Mouse (Mus musculus): ENCODE measurements around the gene Nrbf2. TPM values are rescaled to one million over a fixed set of nuclear protein-coding genes. Genes with fewer than 3 reads are reported as not detected.

The Nrbf2 gene
- total RNA-seq, 2 experiments from 2014 or later, result 13.9 to 15.8 TPM

GRCm38 (mm10) chr10:67230439-67230838 lies 54.7 kb downstream of the Nrbf2 start:
- intact Hi-C loops (cut with DNase I), result no loop called here
- DNase-seq (ENCODE audit: extremely low spot score in 1 of 2, low spot score in 2 of 2), result no peak

- no peak for DNase-seq (ENCODE audit: extremely low spot score in 1 of 2, low spot score in 2 of 2)
- intact Hi-C loops (cut with DNase I), result loop anchor here (5.0 kb wide), 1 partner anchor 319 kb away; no protein-coding TSS in a partner anchor
Measured at GRCm38 (mm10) chr10:67226543-67226942, 58.6 kb downstream of the Nrbf2 start.

GRCm38 (mm10) chr10:67226109-67226508 lies 59.0 kb downstream of the Nrbf2 start:
- intact Hi-C loops (cut with DNase I), result loop anchor here (5.0 kb wide), 1 partner anchor 319 kb away; no protein-coding TSS in a partner anchor
- DNase-seq (ENCODE audit: extremely low spot score in 1 of 2, low spot score in 2 of 2), result peak; percentile 61 to 64

GRCm38 (mm10) chr10:67225528-67225927 lies 59.6 kb downstream of the Nrbf2 start:
- DNase-seq (ENCODE audit: extremely low spot score in 1 of 2, low spot score in 2 of 2), result no peak
- intact Hi-C loops (cut with DNase I), result loop anchor here (5.0 kb wide), 1 partner anchor 318 kb away; no protein-coding TSS in a partner anchor

- intact Hi-C loops (cut with DNase I), result no loop called here
- DNase-seq (ENCODE audit: extremely low spot score in 1 of 2, low spot score in 2 of 2), result no peak
Measured at GRCm38 (mm10) chr10:67223942-67224341, 61.2 kb downstream of the Nrbf2 start.

GRCm38 (mm10) chr10:67221284-67221683 lies 63.8 kb downstream of the Nrbf2 start:
- no peak for DNase-seq (ENCODE audit: extremely low spot score in 1 of 2, low spot score in 2 of 2)
- intact Hi-C loops (cut with DNase I), result no loop called here

GRCm38 (mm10) chr10:67220251-67220650 lies 64.9 kb downstream of the Nrbf2 start:
- DNase-seq (ENCODE audit: extremely low spot score in 1 of 2, low spot score in 2 of 2), result no peak
- intact Hi-C loops (cut with DNase I), result no loop called here

GRCm38 (mm10) chr10:67218873-67219565 lies 66.1 kb downstream of the Nrbf2 start:
- intact Hi-C loops (cut with DNase I), result no loop called here
- no peak for DNase-seq (ENCODE audit: extremely low spot score in 1 of 2, low spot score in 2 of 2)

- DNase-seq (ENCODE audit: extremely low spot score in 1 of 2, low spot score in 2 of 2), result no peak
- intact Hi-C loops (cut with DNase I), result no loop called here
Measured at GRCm38 (mm10) chr10:67216872-67217271, 68.2 kb downstream of the Nrbf2 start.

Other genes with a start within 250 kb of the Nrbf2 start
- 10 to 100 TPM; 93.9 to 94.3 TPM for gene Jmjd1c, start 189.2 kb downstream of the Nrbf2 start, total RNA-seq (2021)
- gene Reep3, start 188.4 kb downstream of the Nrbf2 start, total RNA-seq (2021), result 10 to 100 TPM; 24.9 to 25.1 TPM

Measured in left cerebral cortex, postnatal 10 days (tissue).